Mouse (Mus musculus): Measurements from ENCODE around the gene Ntn1.

GRCm38 (mm10) chr11:68321417-68321816 is 79.2 kb downstream of the Ntn1 start:
- TF ChIP-seq POLR2A (IDR thresholded peaks at IDR 0.05; ENCODE audit: insufficient read length, low read depth) = no peak
- TF ChIP-seq REST (IDR thresholded peaks at IDR 0.05; ENCODE audit: insufficient read depth, insufficient read length) = no peak
- no peak for TF ChIP-seq E2F4 (IDR thresholded peaks at IDR 0.05; ENCODE audit: insufficient read depth)
- peak in 1 of 3 experiments; percentile 25 for TF ChIP-seq MYOG (IDR thresholded peaks at IDR 0.05; ENCODE audit: control insufficient read depth in 1 of 3, insufficient read depth in 1 of 3, insufficient read length in 2 of 3, low read depth in 2 of 3)
- no peak for TF ChIP-seq CEBPB (IDR thresholded peaks at IDR 0.05; ENCODE audit: insufficient read depth, poor library complexity, severe bottlenecking)
- no peak for TF ChIP-seq MAX (IDR thresholded peaks at IDR 0.05; ENCODE audit: low read depth)
- TF ChIP-seq POLR2AphosphoS2 (IDR thresholded peaks at IDR 0.05; ENCODE audit: insufficient read length, low read depth) = no peak

Data from myocyte (in vitro differentiated cells).